ENCODE assay signal across 20 mouse cellular contexts in genomic region chr6:113350538-113350937, GRCm38 (mm10).
"Had no signal": no experiment of that assay in that cellular context is flagged by ENCODE, and none has a peak within 500 bp of the region (broad histone marks: within the 10 kb centered on the region; RNA-seq: fewer than 3 reads in every experiment).

No protein-coding gene starts in this region.

- ATAC-seq: midbrain, embryonic 15.5 days had no signal

- DNase-seq: kidney, adult 8-10 months; kidney, postnatal 14 days; layer of hippocampus, postnatal 36 days; liver, embryonic 13.5 days; lung, adult 2 months; lung, postnatal 14 days; lung, postnatal 4 days; right cerebral cortex, adult 18-20 months; right cerebral cortex, postnatal 14 days; right cerebral cortex, postnatal 4 days; thymus, postnatal 14 days; thymus, postnatal 4 days had no signal

- H3K4me1 ChIP-seq: liver, embryonic 13.5 days; midbrain, embryonic 12.5 days; midbrain, embryonic 15.5 days; neural tube, embryonic 12.5 days; neural tube, embryonic 15.5 days; stomach, embryonic 15.5 days had no signal

- H3K36me3 ChIP-seq: kidney, embryonic 15.5 days; liver, embryonic 13.5 days; midbrain, embryonic 12.5 days; midbrain, embryonic 15.5 days; neural tube, embryonic 12.5 days; neural tube, embryonic 15.5 days; stomach, embryonic 15.5 days had no signal

- H3K9me3 ChIP-seq: kidney, embryonic 15.5 days; liver, embryonic 13.5 days; midbrain, embryonic 12.5 days; midbrain, embryonic 15.5 days; neural tube, embryonic 12.5 days; neural tube, embryonic 15.5 days; stomach, embryonic 15.5 days had no signal

- H3K4me3 ChIP-seq: kidney, embryonic 15.5 days; layer of hippocampus, adult 2 months; left cerebral cortex, adult 2 months; liver, embryonic 13.5 days; midbrain, embryonic 12.5 days; midbrain, embryonic 15.5 days; neural tube, embryonic 12.5 days; neural tube, embryonic 15.5 days; stomach, embryonic 15.5 days had no signal

- H3K27ac ChIP-seq: kidney, embryonic 15.5 days; layer of hippocampus, adult 2 months; left cerebral cortex, adult 2 months; liver, embryonic 13.5 days; midbrain, embryonic 12.5 days; midbrain, embryonic 15.5 days; neural tube, embryonic 12.5 days; neural tube, embryonic 15.5 days; stomach, embryonic 15.5 days had no signal

- H3K27me3 ChIP-seq: kidney, embryonic 15.5 days; liver, embryonic 13.5 days; midbrain, embryonic 12.5 days; midbrain, embryonic 15.5 days; neural tube, embryonic 12.5 days; neural tube, embryonic 15.5 days; stomach, embryonic 15.5 days had no signal

- H3K9ac ChIP-seq: kidney, embryonic 15.5 days; liver, embryonic 13.5 days; midbrain, embryonic 12.5 days; midbrain, embryonic 15.5 days; neural tube, embryonic 12.5 days; neural tube, embryonic 15.5 days; stomach, embryonic 15.5 days had no signal

- H3K4me2 ChIP-seq: kidney, embryonic 15.5 days; liver, embryonic 13.5 days; midbrain, embryonic 12.5 days; midbrain, embryonic 15.5 days; neural tube, embryonic 12.5 days; neural tube, embryonic 15.5 days; stomach, embryonic 15.5 days had no signal
